Mouse (Mus musculus) embryonic fibroblast, embryonic 13.5 days (primary cell): ENCODE data around the gene Thegl.

Experiments
- CTCF ChIP-seq: IDR thresholded peaks from 2 replicates; pipeline ENCODE4 v1.5.1; 2011; ENCODE audit warnings: mild to moderate bottlenecking, control low read depth, low read length, moderate library complexity, borderline replicate concordance; ENCODE audit not compliant: insufficient read depth
- POLR2A ChIP-seq: IDR thresholded peaks from 2 replicates; pipeline ENCODE4 v1.6.1; 2011; ENCODE audit warnings: low read depth, mild to moderate bottlenecking, control low read depth, low read length, moderate library complexity

- TF ChIP-seq CTCF (no peak), POLR2A (no peak)
Measured at GRCm38 (mm10) chr5:77085753-77086450, 70.1 kb downstream of the Thegl start.
